Mouse (Mus musculus) MEL (cell line): ENCODE data around the gene Atg5. TPM values are rescaled to one million over a fixed set of nuclear protein-coding genes. Genes with fewer than 3 reads are reported as not detected.

Experiments
- DNase-seq: peaks from one replicate; pipeline ENCODE4 v3.0.0; 2011; ENCODE audit warnings: low read depth, low spot score
- H3K27ac ChIP-seq: 2 replicates; pipeline ENCODE4 v1.5.1; 2012; ENCODE audit warnings: low read depth, mild to moderate bottlenecking, control low read depth, low read length, moderate library complexity; ENCODE audit not compliant: control insufficient read depth
- H3K27me3 ChIP-seq, 2 experiments: fragments of 150-350 bp in 1 of 2; sonication (generic) in 1 of 2; 2 replicates each; pipeline ENCODE4 v1.6.1; 2012; ENCODE audit warnings: low read length in 2 of 2, mild to moderate bottlenecking in 2 of 2, improper control_type of control experiment in 1 of 2, moderate library complexity in 1 of 2; ENCODE audit not compliant: insufficient read depth in 2 of 2, control insufficient read depth in 1 of 2
- H3K36me3 ChIP-seq, 2 experiments: 2 replicates each; pipeline ENCODE4 v1.6.1; 2012 to 2014; ENCODE audit warnings: low read length in 2 of 2, improper control_type of control experiment in 1 of 2, inconsistent platforms in 1 of 2, mild to moderate bottlenecking in 1 of 2; ENCODE audit not compliant: insufficient read depth in 2 of 2, control insufficient read depth in 1 of 2
- H3K4me1 ChIP-seq, 2 experiments: fragments of 150-350 bp in 1 of 2; sonication (generic) in 1 of 2; 2 replicates each; pipeline ENCODE4 v1.6.1; 2012; ENCODE audit warnings: low read length in 2 of 2, improper control_type of control experiment in 1 of 2, mild to moderate bottlenecking in 1 of 2; ENCODE audit not compliant: insufficient read depth in 2 of 2, control insufficient read depth in 1 of 2
- H3K4me3 ChIP-seq, 2 experiments: fragments of 150-350 bp in 1 of 2; sonication (generic) in 1 of 2; 2 replicates each; pipeline ENCODE4 v1.5.1; 2012; ENCODE audit warnings: low read depth in 2 of 2, low read length in 2 of 2, mild to moderate bottlenecking in 2 of 2, moderate library complexity in 2 of 2, control low read depth in 1 of 2, improper control_type of control experiment in 1 of 2; ENCODE audit not compliant: control insufficient read depth in 1 of 2, insufficient read depth in 1 of 2
- H3K79me2 ChIP-seq: 2 replicates; pipeline ENCODE4 v1.6.1; 2012; ENCODE audit warnings: mild to moderate bottlenecking, low read length, moderate library complexity; ENCODE audit not compliant: control insufficient read depth, poor library complexity, insufficient read depth
- H3K9ac ChIP-seq: 2 replicates; pipeline ENCODE4 v1.6.1; 2012; ENCODE audit warnings: low read depth, mild to moderate bottlenecking, control low read depth, low read length, moderate library complexity; ENCODE audit not compliant: control insufficient read depth, poor library complexity, severe bottlenecking
- H3K9me3 ChIP-seq: fragments of 150-350 bp; sonication (generic); replicated peaks from 2 replicates; pipeline ENCODE4 v1.6.1; 2012; ENCODE audit warnings: mild to moderate bottlenecking, low read length, improper control_type of control experiment, moderate library complexity; ENCODE audit not compliant: insufficient read depth
- BHLHE40 ChIP-seq: IDR thresholded peaks from 2 replicates; pipeline ENCODE4 v1.6.1; 2012; ENCODE audit warnings: low read depth, mild to moderate bottlenecking, inconsistent platforms, low read length, improper control_type of control experiment, borderline replicate concordance
- CHD1 ChIP-seq: IDR thresholded peaks from 2 replicates; pipeline ENCODE4 v1.6.1; 2012; ENCODE audit warnings: low read depth, mild to moderate bottlenecking, inconsistent platforms, low read length, improper control_type of control experiment
- CHD2 ChIP-seq: IDR thresholded peaks from 2 replicates; pipeline ENCODE4 v1.6.1; 2011; ENCODE audit warnings: low read length, improper control_type of control experiment
- E2F4 ChIP-seq: IDR thresholded peaks from 2 replicates; pipeline ENCODE4 v1.6.1; 2011; ENCODE audit warnings: low read depth, low read length, improper control_type of control experiment, borderline replicate concordance
- ELF1 ChIP-seq: IDR thresholded peaks from 2 replicates; pipeline ENCODE4 v1.6.1; 2014; ENCODE audit warnings: low read depth, mild to moderate bottlenecking, inconsistent platforms, low read length, improper control_type of control experiment, moderate library complexity
- ETS1 ChIP-seq: IDR thresholded peaks from 2 replicates; pipeline ENCODE4 v1.6.1; 2012; ENCODE audit warnings: low read depth, mild to moderate bottlenecking, inconsistent platforms, low read length, improper control_type of control experiment, moderate library complexity
- HCFC1 ChIP-seq: IDR thresholded peaks from 2 replicates; pipeline ENCODE4 v1.6.1; 2012; ENCODE audit warnings: low read depth, mild to moderate bottlenecking, inconsistent platforms, low read length, improper control_type of control experiment, moderate library complexity
- JUND ChIP-seq: IDR thresholded peaks from 2 replicates; pipeline ENCODE4 v1.6.1; 2011; ENCODE audit warnings: low read depth, mild to moderate bottlenecking, improper control_type of control experiment, low read length
- KAT2A ChIP-seq: conservative IDR thresholded peaks from 2 replicates; pipeline ENCODE4 v1.6.1; 2012; ENCODE audit warnings: low read depth, low read length, improper control_type of control experiment, inconsistent platforms
- MAFK ChIP-seq: IDR thresholded peaks from 2 replicates; pipeline ENCODE4 v1.6.1; 2011; ENCODE audit warnings: low read depth, mild to moderate bottlenecking, low read length, improper control_type of control experiment, borderline replicate concordance
- MYC ChIP-seq: IDR thresholded peaks from 2 replicates; pipeline ENCODE4 v1.6.1; 2011; ENCODE audit warnings: low read depth, mild to moderate bottlenecking, low read length, improper control_type of control experiment, moderate library complexity
- NRF1 ChIP-seq: IDR thresholded peaks from 2 replicates; pipeline ENCODE4 v1.6.1; 2014; ENCODE audit warnings: low read depth, mild to moderate bottlenecking, inconsistent platforms, low read length, improper control_type of control experiment, moderate library complexity; ENCODE audit not compliant: poor library complexity, insufficient read depth, severe bottlenecking
- POLR2A ChIP-seq, 2 experiments: IDR thresholded peaks; 2 replicates each; pipeline ENCODE4 v1.6.1; 2011 to 2012; ENCODE audit warnings: low read length in 2 of 2, mild to moderate bottlenecking in 2 of 2, control low read depth in 1 of 2, improper control_type of control experiment in 1 of 2, low read depth in 1 of 2, moderate library complexity in 1 of 2; ENCODE audit not compliant: control insufficient read depth in 1 of 2, insufficient read depth in 1 of 2, poor library complexity in 1 of 2
- RAD21 ChIP-seq: IDR thresholded peaks from 2 replicates; pipeline ENCODE4 v1.6.1; 2011; ENCODE audit warnings: mild to moderate bottlenecking, low read depth, low read length, improper control_type of control experiment
- SMC3 ChIP-seq: IDR thresholded peaks from 2 replicates; pipeline ENCODE4 v1.6.1; 2011; ENCODE audit warnings: low read depth, low read length, improper control_type of control experiment
- TCF12 ChIP-seq: IDR thresholded peaks from 2 replicates; pipeline ENCODE4 v1.6.1; 2014; ENCODE audit warnings: low read depth, mild to moderate bottlenecking, inconsistent platforms, low read length, improper control_type of control experiment, moderate library complexity
- UBTF ChIP-seq: IDR thresholded peaks from 2 replicates; pipeline ENCODE4 v1.6.1; 2012; ENCODE audit warnings: low read depth, mild to moderate bottlenecking, inconsistent platforms, low read length, improper control_type of control experiment, moderate library complexity, borderline replicate concordance; ENCODE audit not compliant: insufficient read depth
- USF2 ChIP-seq, 2 experiments: IDR thresholded peaks; 2 replicates each; pipeline ENCODE4 v1.6.1; 2011 to 2012; ENCODE audit warnings: improper control_type of control experiment in 2 of 2, low read length in 2 of 2, borderline replicate concordance in 1 of 2, inconsistent platforms in 1 of 2, low read depth in 1 of 2, mild to moderate bottlenecking in 1 of 2; ENCODE audit not compliant: insufficient read depth in 1 of 2
- ZC3H11A ChIP-seq: IDR thresholded peaks from 2 replicates; pipeline ENCODE4 v1.6.1; 2012; ENCODE audit warnings: low read depth, mild to moderate bottlenecking, inconsistent platforms, low read length, improper control_type of control experiment
- ZMIZ1 ChIP-seq: IDR thresholded peaks from 2 replicates; pipeline ENCODE4 v1.6.1; 2012; ENCODE audit warnings: low read depth, mild to moderate bottlenecking, inconsistent platforms, low read length, improper control_type of control experiment, moderate library complexity
- ZNF384 ChIP-seq: IDR thresholded peaks from 2 replicates; pipeline ENCODE4 v1.6.1; 2012; ENCODE audit warnings: low read depth, mild to moderate bottlenecking, inconsistent platforms, low read length, improper control_type of control experiment
- polyA plus RNA-seq, 2 experiments: library from polyadenylated mRNA; stranded (reverse) in 1 of 2; unstranded in 1 of 2; fragments of >175 nt in 1 of 2; fragments of >200 nt in 1 of 2; gene quantifications; 2 replicates each; pipeline versions ENCODE4 v1.2.1 to v1.2.4; 2012; ENCODE audit warnings: low replicate concordance in 2 of 2, low read depth in 1 of 2; ENCODE audit not compliant: insufficient read length in 2 of 2, insufficient read depth in 1 of 2, missing spikeins in 1 of 2
- total RNA-seq: library from RNA; depleted of rRNA; stranded (reverse); fragments of 300-350 nt; gene quantifications from 2 replicates; pipeline ENCODE4 v1.2.3, GENCODE M21; 2012

Atg5 gene
- total and polyA plus RNA-seq, 3 experiments = 28.8 to 30.2 TPM; not detected in 1

GRCm38 (mm10) chr10:44357316-44357715, 89.2 kb downstream of the Atg5 start:
- TF ChIP-seq SMC3 (no peak), ELF1 (no peak), MYC (no peak), CHD1 (no peak), TCF12 (no peak), CHD2 (no peak), ZC3H11A (no peak), MAFK (no peak), ZMIZ1 (no peak), POLR2A (IDR thresholded peaks at IDR 0.05; ENCODE audit: control insufficient read depth in 1 of 2, insufficient read depth in 1 of 2, low read depth in 1 of 2, low read length in 2 of 2, poor library complexity in 1 of 2) (no peak), ZNF384 (no peak), KAT2A (no peak), ETS1 (no peak), E2F4 (no peak), BHLHE40 (no peak), RAD21 (no peak), HCFC1 (no peak), JUND (no peak)
- Histone ChIP-seq H3K27ac (no peak overlapping the region), H3K9me3 (no peaks in the 10 kb centered on the region), H3K4me1 (no peaks in the 10 kb centered on the region; a peak in 1 of 4 replicates), H3K36me3 (peaks cover 0 to 2% of the 10 kb centered on the region in 2 experiments; a peak in 2 of 4 replicates), H3K27me3 (no peaks in the 10 kb centered on the region), H3K9ac (no peak overlapping the region), H3K4me3 (no peak overlapping the region), H3K79me2 (no peaks in the 10 kb centered on the region; the same call in 1 of the 2 replicates)
- no peak for DNase-seq

- TF ChIP-seq NRF1 = no peak
- no peak for TF ChIP-seq ETS1
- TF ChIP-seq UBTF = no peak
- no peak for TF ChIP-seq SMC3
- TF ChIP-seq USF2 (IDR thresholded peaks at IDR 0.05; ENCODE audit: borderline replicate concordance in 1 of 2, insufficient read depth in 1 of 2, low read depth in 1 of 2, low read length in 2 of 2) = no peak
- no peaks in the 10 kb centered on the region; the same call in 1 of the 2 replicates for H3K79me2 ChIP-seq
- no peak overlapping the region for H3K27ac ChIP-seq
- no peak for DNase-seq
- peaks cover 0 to 2% of the 10 kb centered on the region in 2 experiments; a peak in 2 of 4 replicates for H3K36me3 ChIP-seq
- H3K9me3 ChIP-seq = no peaks in the 10 kb centered on the region
- H3K9ac ChIP-seq = no peak overlapping the region
- H3K27me3 ChIP-seq = no peaks in the 10 kb centered on the region
- H3K4me1 ChIP-seq = no peaks in the 10 kb centered on the region; a peak in 1 of 4 replicates
- H3K4me3 ChIP-seq = no peak overlapping the region
Observed at GRCm38 (mm10) chr10:44358816-44359215, 90.7 kb downstream of the Atg5 start.
